ENCODE assay signal across 9 mouse cellular contexts in the genomic region with DNA sequence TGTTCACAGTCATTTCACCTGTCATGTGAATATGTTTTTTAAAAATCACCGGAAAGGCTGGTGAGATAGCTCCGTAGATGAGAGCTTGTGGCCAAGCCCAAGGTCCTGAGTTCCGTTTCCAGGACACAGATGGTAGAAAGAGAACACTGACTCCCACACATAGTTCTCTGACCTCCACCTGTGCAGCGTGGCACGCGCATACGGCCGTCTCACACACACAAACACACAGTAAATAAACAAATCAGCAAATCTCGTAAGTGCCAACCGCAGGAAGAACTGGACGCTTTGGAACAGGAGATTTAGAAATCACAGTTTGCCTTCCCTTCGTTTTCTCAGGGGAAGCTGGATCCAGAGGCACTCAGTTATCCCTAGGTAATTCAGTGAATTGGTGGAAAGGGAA. TPM values are rescaled to one million over a fixed set of nuclear protein-coding genes. Genes with fewer than 3 reads are reported as not detected.
A peak's percentile ranks its signal among the peaks of the same experiment; 100 is the strongest.
DNase-seq lines count a peak whose midpoint lies in the region; ATAC-seq and TF ChIP-seq lines count a peak whose summit lies in the region.
"Had no signal": no experiment of that assay in that cellular context is flagged by ENCODE, and none has a peak within 500 bp of the region (broad histone marks: within the 10 kb centered on the region; RNA-seq: fewer than 3 reads in every experiment).

No protein-coding gene starts in this region.

- TF ChIP-seq EP300 in heart, adult 2 months (IDR thresholded peaks at IDR 0.05; ENCODE audit: insufficient read depth, low read depth, low read length), result no peak
- TF ChIP-seq EP300 in liver, embryonic 14.5 days (IDR thresholded peaks at IDR 0.05; ENCODE audit: low read depth), result no peak

- peaks cover 7% of the 10 kb centered on the region for H3K4me1 ChIP-seq in heart, adult 2 months (ENCODE audit: control insufficient read depth, insufficient read depth, low read length)
- peaks cover 76% of the 10 kb centered on the region for H3K4me1 ChIP-seq in E14TG2a.4 (replicated peaks; ENCODE audit: low read depth, low read length)
- peaks cover 49% of the 10 kb centered on the region for H3K4me1 ChIP-seq in forebrain, embryonic 16.5 days (replicated peaks; ENCODE audit: control insufficient read depth, insufficient read depth, low read length)
- peaks cover 37 to 41% of the 10 kb centered on the region in 2 experiments for H3K4me1 ChIP-seq in liver, embryonic 14.5 days (replicated peaks; ENCODE audit: control insufficient read depth in 2 of 2, insufficient read depth in 2 of 2, low read length in 1 of 2)

- DNase-seq in heart, adult 2 months, result no peak
- DNase-seq in heart, postnatal 25 days (ENCODE audit: low spot score), result no peak
- no peak for DNase-seq in liver, embryonic 14.5 days (ENCODE audit: low read depth in 3 of 3, low spot score in 3 of 3)
- no peak for DNase-seq in urinary bladder, postnatal 14 days (ENCODE audit: low spot score)
- DNase-seq in yolk sac, embryonic 10.5 days (ENCODE audit: low spot score), result no peak
- no peak for DNase-seq in layer of hippocampus, adult 18-20 months (ENCODE audit: low spot score in 2 of 2)

- H3K9me3 ChIP-seq in E14TG2a.4 (ENCODE audit: low read length), result no peaks in the 10 kb centered on the region
- H3K9me3 ChIP-seq in forebrain, embryonic 16.5 days (ENCODE audit: control insufficient read depth, low read length), result no peaks in the 10 kb centered on the region
- no peaks in the 10 kb centered on the region for H3K9me3 ChIP-seq in liver, embryonic 14.5 days (ENCODE audit: control insufficient read depth, low read length)

- H3K4me2 ChIP-seq in forebrain, embryonic 16.5 days (ENCODE audit: low read length), result peak overlapping the region; percentile 77
- peak overlapping the region; percentile 71 for H3K4me2 ChIP-seq in liver, embryonic 14.5 days (ENCODE audit: low read depth)

- no peaks in the 10 kb centered on the region for H3K36me3 ChIP-seq in heart, adult 2 months (ENCODE audit: control insufficient read depth, insufficient read depth, low read length)
- H3K36me3 ChIP-seq in E14TG2a.4 (ENCODE audit: insufficient read depth, low read length), result peaks cover 7% of the 10 kb centered on the region; the same call in 1 of the 2 replicates
- H3K36me3 ChIP-seq in forebrain, embryonic 16.5 days (ENCODE audit: control insufficient read depth, insufficient read depth), result no peaks in the 10 kb centered on the region
- no peaks in the 10 kb centered on the region for H3K36me3 ChIP-seq in liver, embryonic 14.5 days (replicated peaks; ENCODE audit: control insufficient read depth, insufficient read depth, low read depth)

- no peaks in the 10 kb centered on the region for H3K27me3 ChIP-seq in heart, adult 2 months (ENCODE audit: control insufficient read depth, insufficient read depth, low read length)
- no peaks in the 10 kb centered on the region for H3K27me3 ChIP-seq in E14TG2a.4 (ENCODE audit: insufficient read depth, low read length)
- no peaks in the 10 kb centered on the region for H3K27me3 ChIP-seq in forebrain, embryonic 16.5 days (replicated peaks; ENCODE audit: control insufficient read depth, insufficient read depth, low read length)
- H3K27me3 ChIP-seq in liver, embryonic 14.5 days (ENCODE audit: control insufficient read depth, insufficient read depth, low read length), result no peaks in the 10 kb centered on the region
- H3K27me3 ChIP-seq: CH12.LX had no signal

- no peak for TF ChIP-seq CTCF in heart, adult 2 months (IDR thresholded peaks at IDR 0.05)
- TF ChIP-seq CTCF in E14TG2a.4 (conservative IDR thresholded peaks at IDR 0.05; ENCODE audit: low read length), result no peak
- TF ChIP-seq CTCF in liver, embryonic 14.5 days (IDR thresholded peaks at IDR 0.05; ENCODE audit: low read depth), result no peak

- TF ChIP-seq POLR2A in heart, adult 2 months (IDR thresholded peaks at IDR 0.05; ENCODE audit: insufficient read depth, low read depth, low read length), result no peak

- H3K79me2 ChIP-seq in heart, adult 2 months (replicated peaks; ENCODE audit: control insufficient read depth, insufficient read depth, low read length), result no peaks in the 10 kb centered on the region

- peak overlapping the region; percentile 61 for H3K4me3 ChIP-seq in heart, adult 2 months
- peak overlapping the region; percentile 86 for H3K4me3 ChIP-seq in E14TG2a.4 (replicated peaks; ENCODE audit: low read length)
- H3K4me3 ChIP-seq in forebrain, embryonic 16.5 days (replicated peaks; ENCODE audit: low read length), result peak overlapping the region; percentile 68
- H3K4me3 ChIP-seq in liver, embryonic 14.5 days (ENCODE audit: insufficient read depth in 1 of 2, low read depth in 2 of 2, low read length in 2 of 2), result peak overlapping the region; percentile 65 to 71

- ATAC-seq in forebrain, embryonic 16.5 days, result no peak
- no peak for ATAC-seq in liver, embryonic 14.5 days (ENCODE audit: insufficient read depth)

- 65% methylated on average over 12 of the region's 12 CpGs for WGBS in heart, adult 2 months
- WGBS in forebrain, embryonic 16.5 days, result 16% methylated on average over 12 of the region's 12 CpGs
- WGBS in liver, embryonic 14.5 days (ENCODE audit: insufficient replicate concordance), result 73% methylated on average over 12 of the region's 12 CpGs

- intact Hi-C loops in heart, adult 2 months (cut with DNase I), result no loop called here
- intact Hi-C loops in heart, postnatal 25 days (cut with DNase I), result no loop called here

- peak overlapping the region; percentile 83 for H3K27ac ChIP-seq in heart, adult 2 months
- H3K27ac ChIP-seq in forebrain, embryonic 16.5 days (ENCODE audit: low read length), result peak overlapping the region; percentile 86
- H3K27ac ChIP-seq in liver, embryonic 14.5 days, result peak overlapping the region; percentile 3; the same call in 1 of the 2 replicates

- H3K9ac ChIP-seq in heart, adult 2 months (ENCODE audit: low read depth, low read length), result peak overlapping the region; percentile 71
- H3K9ac ChIP-seq in forebrain, embryonic 16.5 days (replicated peaks; ENCODE audit: low read depth, low read length), result peak overlapping the region; percentile 84
- H3K9ac ChIP-seq in liver, embryonic 14.5 days (replicated peaks), result peak overlapping the region; percentile 65; the same call in 1 of the 2 replicates

RNA-seq across cellular contexts. Expression of gene Sema4b, which starts 0.9 kb away (rescaled TPM):
- 10 to 100 TPM; 10.5 to 11.4 TPM for total RNA-seq in heart, adult 2 months (2021)
- 10.5 and 12.3 TPM in 2 replicates for polyA plus RNA-seq in heart, adult 2 months (2012; rRNA removed)
- total RNA-seq in heart, postnatal 25 days (2021), result 10 to 100 TPM; 11.0 to 12.7 TPM
- polyA plus RNA-seq in forebrain, embryonic 16.5 days (2015; fragmentation: Nextera tagmentation; extraction: Ambion mirVana), result 20.6 and 26.6 TPM in 2 replicates
- 6.1 and 6.4 TPM in 2 replicates for polyA plus RNA-seq in liver, embryonic 14.5 days (2012; rRNA removed)
- polyA plus RNA-seq in liver, embryonic 14.5 days (2014; fragmentation: Nextera tagmentation; extraction: Ambion mirVana), result 8.5 and 9.9 TPM in 2 replicates
- 10 to 100 TPM; 22.0 to 23.6 TPM for total RNA-seq in layer of hippocampus, adult 18-20 months (2021)

RNA-seq across cellular contexts. Expression of gene Cib1, which starts 45.1 kb away (rescaled TPM):
- total RNA-seq in heart, adult 2 months (2021), result 10 to 100 TPM; 14.1 to 16.1 TPM
- 35.1 and 38.4 TPM in 2 replicates for polyA plus RNA-seq in heart, adult 2 months (2012; rRNA removed)
- total RNA-seq in heart, postnatal 25 days (2021), result 10 to 100 TPM; 14.1 to 18.0 TPM
- polyA plus RNA-seq in forebrain, embryonic 16.5 days (2015; fragmentation: Nextera tagmentation; extraction: Ambion mirVana), result 26.5 and 26.7 TPM in 2 replicates
- 43.1 and 45.9 TPM in 2 replicates for polyA plus RNA-seq in liver, embryonic 14.5 days (2012; rRNA removed)
- 90.6 and 94.2 TPM in 2 replicates for polyA plus RNA-seq in liver, embryonic 14.5 days (2014; fragmentation: Nextera tagmentation; extraction: Ambion mirVana)
- 10 to 100 TPM; 22.3 to 25.3 TPM for total RNA-seq in layer of hippocampus, adult 18-20 months (2021)

RNA-seq across cellular contexts. Expression of gene Gdpgp1, which starts 45.2 kb away (rescaled TPM):
- total RNA-seq in heart, adult 2 months (2021), result 1 to 10 TPM; 1.5 to 2.2 TPM
- polyA plus RNA-seq in heart, adult 2 months (2012; rRNA removed), result 1.4 and 1.5 TPM in 2 replicates
- 1 to 10 TPM; 1.4 to 1.8 TPM for total RNA-seq in heart, postnatal 25 days (2021)
- 3.4 and 3.9 TPM in 2 replicates for polyA plus RNA-seq in forebrain, embryonic 16.5 days (2015; fragmentation: Nextera tagmentation; extraction: Ambion mirVana)
- polyA plus RNA-seq in liver, embryonic 14.5 days (2012; rRNA removed), result 1.3 TPM in 2 replicates
- polyA plus RNA-seq in liver, embryonic 14.5 days (2014; fragmentation: Nextera tagmentation; extraction: Ambion mirVana), result 1.1 and 1.2 TPM in 2 replicates
- total RNA-seq in layer of hippocampus, adult 18-20 months (2021), result 1 to 10 TPM; 6.0 to 6.1 TPM

RNA-seq across cellular contexts. Expression of gene Ttll13, which starts 58.7 kb away (rescaled TPM):
- under 1 TPM; 0.23 to 0.39 TPM for total RNA-seq in heart, adult 2 months (2021)
- 0.20 and 0.23 TPM in 2 replicates for polyA plus RNA-seq in heart, adult 2 months (2012; rRNA removed)
- under 1 TPM; 0.28 to 0.52 TPM for total RNA-seq in heart, postnatal 25 days (2021)
- polyA plus RNA-seq in forebrain, embryonic 16.5 days (2015; fragmentation: Nextera tagmentation; extraction: Ambion mirVana), result 1.0 and 1.2 TPM in 2 replicates
- polyA plus RNA-seq in liver, embryonic 14.5 days (2012; rRNA removed), result 0.11 and 0.23 TPM in 2 replicates
- polyA plus RNA-seq in liver, embryonic 14.5 days (2014; fragmentation: Nextera tagmentation; extraction: Ambion mirVana), result 0.18 and 0.20 TPM in 2 replicates
- total RNA-seq in layer of hippocampus, adult 18-20 months (2021), result 1 to 10 TPM; 1.9 to 2.8 TPM

Comparison
In these comparisons a context has a peak if more than half of its experiments do, and no peak if none do; other contexts are left out.
1. H3K27ac ChIP-seq: peak in every context shown above with its lines; median percentile 86 in forebrain, embryonic 16.5 days; 83 in heart, adult 2 months; 3 in liver, embryonic 14.5 days.